Mouse (Mus musculus): ENCODE data around the gene Hook2.

Gene Hook2

GRCm38 (mm10) chr8:84990349-84990748, at the start of gene Hook2:
Gene Hook2 (plus strand): TSS chr8:84990603.
- DNase-seq = peak; percentile 97

- no peak for DNase-seq
Observed at GRCm38 (mm10) chr8:84943699-84944098, 46.7 kb upstream of the Hook2 start.

- DNase-seq = peak; percentile 54
Observed at GRCm38 (mm10) chr8:84944478-84945160, 45.8 kb upstream of the Hook2 start.

- DNase-seq = no peak
Observed at GRCm38 (mm10) chr8:84945235-84945632, 45.2 kb upstream of the Hook2 start.

- peak; percentile 18 for DNase-seq
Observed at GRCm38 (mm10) chr8:84945633-84946527, 44.5 kb upstream of the Hook2 start.

- no peak for DNase-seq
Observed at GRCm38 (mm10) chr8:84946528-84947240, 43.7 kb upstream of the Hook2 start, which contains the start of gene Rtbdn. Gene Rtbdn (plus strand): TSS chr8:84946991.

- peak; percentile 37 for DNase-seq
Observed at GRCm38 (mm10) chr8:84947241-84947545, 43.2 kb upstream of the Hook2 start.

- no peak for DNase-seq
Observed at GRCm38 (mm10) chr8:84949753-84950152, 40.6 kb upstream of the Hook2 start.

- DNase-seq = no peak
Observed at GRCm38 (mm10) chr8:84952612-84953255, 37.7 kb upstream of the Hook2 start.

GRCm38 (mm10) chr8:84956768-84957167, 33.6 kb upstream of the Hook2 start:
- peak; percentile 76 for DNase-seq

GRCm38 (mm10) chr8:84959811-84960210, 30.6 kb upstream of the Hook2 start:
- DNase-seq = no peak

- no peak for DNase-seq
Observed at GRCm38 (mm10) chr8:84963952-84964351, 26.5 kb upstream of the Hook2 start.

GRCm38 (mm10) chr8:84965731-84966291, 24.6 kb upstream of the Hook2 start:
- DNase-seq = peak; percentile 87

GRCm38 (mm10) chr8:84966603-84967002, 23.8 kb upstream of the Hook2 start:
- peak; percentile 42 for DNase-seq

- no peak for DNase-seq
Observed at GRCm38 (mm10) chr8:84967532-84968304, 22.7 kb upstream of the Hook2 start.

GRCm38 (mm10) chr8:84968650-84969049, 21.8 kb upstream of the Hook2 start:
- DNase-seq = no peak

- DNase-seq = peak; percentile 72
Observed at GRCm38 (mm10) chr8:84969241-84970134, 20.9 kb upstream of the Hook2 start, which contains the start of the genes Gm49661, Prdx2 and Rnaseh2a. Gene Gm49661 (minus strand): TSS chr8:84969433. Gene Prdx2 (plus strand): TSS chr8:84969587. Gene Rnaseh2a (minus strand): TSS chr8:84969767.

GRCm38 (mm10) chr8:84970135-84970790, 20.1 kb upstream of the Hook2 start:
- peak; percentile 9 for DNase-seq

GRCm38 (mm10) chr8:84970913-84971312, 19.5 kb upstream of the Hook2 start:
- no peak for DNase-seq

GRCm38 (mm10) chr8:84973079-84973478, 17.3 kb upstream of the Hook2 start:
- no peak for DNase-seq

Data from thymus, postnatal 25 days (tissue).